Mouse (Mus musculus): ENCODE results near the gene Hmg20b. TPM values are rescaled to one million over a fixed set of nuclear protein-coding genes. Genes with fewer than 3 reads are reported as not detected.

Gene Hmg20b
- polyA plus RNA-seq, 1 experiment from 2014 or later = 122 TPM

DNA sequence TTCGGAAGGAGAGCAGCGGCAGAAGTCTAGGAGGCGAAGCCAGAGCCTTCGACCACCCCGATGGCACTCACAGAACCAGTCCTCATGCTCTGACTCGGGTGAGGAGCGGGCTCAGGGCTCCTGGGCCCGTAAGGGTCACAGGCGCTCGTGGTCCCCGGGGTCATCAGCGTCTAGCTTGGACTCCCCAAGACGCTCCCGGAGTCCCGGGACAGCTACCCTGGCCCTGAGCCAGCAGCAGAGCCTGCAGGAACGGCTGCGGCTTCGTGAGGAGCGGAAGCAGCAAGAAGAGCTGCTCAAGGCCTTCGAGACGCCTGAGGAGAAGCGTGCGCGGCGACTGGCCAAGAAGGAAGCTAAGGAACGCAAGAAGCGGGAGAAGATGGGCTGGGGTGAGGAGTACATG lies 27.8 kb downstream of the Hmg20b start:
- 95% methylated on average over 27 of the region's 27 CpGs for WGBS
- Histone ChIP-seq H3K4me2 (peak overlapping the region; percentile 87), H3K27ac (no peak overlapping the region), H3K9ac (replicated peaks) (0 out of 2 replicates have a peak overlapping the region, but pooled peaks have one; percentile 23), H3K27me3 (no peaks in the 10 kb centered on the region), H3K36me3 (peaks cover 68% of the 10 kb centered on the region), H3K4me3 (replicated peaks) (peak overlapping the region; percentile 98), H3K9me3 (no peaks in the 10 kb centered on the region), H3K4me1 (replicated peaks) (peaks cover 35% of the 10 kb centered on the region)
- no peak for ATAC-seq (ENCODE audit: insufficient number of reproducible peaks, insufficient read depth, low FRiP score, low TSS enrichment, low read depth)

DNA sequence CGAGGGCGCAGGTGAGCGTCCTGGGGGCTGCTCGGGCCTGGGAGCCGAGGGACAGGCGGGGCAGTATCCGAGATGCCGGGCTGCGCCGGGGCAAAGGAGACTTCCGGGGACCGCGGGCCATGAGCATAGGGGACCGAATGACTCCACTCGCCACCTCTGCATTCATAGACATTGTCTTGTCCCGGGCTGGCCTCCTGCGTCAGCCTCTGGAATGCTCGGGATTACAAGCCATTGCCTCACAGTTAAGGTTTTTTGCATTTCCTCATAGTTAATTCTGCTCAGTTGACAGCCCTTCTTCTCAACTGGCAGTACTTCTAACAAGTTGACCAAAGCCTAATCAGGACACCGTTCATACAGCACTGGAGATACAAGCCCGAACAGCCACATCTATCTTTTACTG lies 28.8 kb downstream of the Hmg20b start:
- 3% methylated on average over 20 of the region's 20 CpGs for WGBS
- Histone ChIP-seq H3K4me2 (peak overlapping the region; percentile 87), H3K9me3 (no peaks in the 10 kb centered on the region), H3K36me3 (peaks cover 65% of the 10 kb centered on the region), H3K27ac (peak overlapping the region; percentile 86), H3K9ac (replicated peaks) (peak overlapping the region; percentile 89), H3K27me3 (peaks cover 4% of the 10 kb centered on the region; the same call in 1 of the 2 replicates), H3K4me1 (replicated peaks) (peaks cover 45% of the 10 kb centered on the region), H3K4me3 (replicated peaks) (peak overlapping the region; percentile 98)
- ATAC-seq (ENCODE audit: insufficient number of reproducible peaks, insufficient read depth, low FRiP score, low TSS enrichment, low read depth) = no peak

DNA sequence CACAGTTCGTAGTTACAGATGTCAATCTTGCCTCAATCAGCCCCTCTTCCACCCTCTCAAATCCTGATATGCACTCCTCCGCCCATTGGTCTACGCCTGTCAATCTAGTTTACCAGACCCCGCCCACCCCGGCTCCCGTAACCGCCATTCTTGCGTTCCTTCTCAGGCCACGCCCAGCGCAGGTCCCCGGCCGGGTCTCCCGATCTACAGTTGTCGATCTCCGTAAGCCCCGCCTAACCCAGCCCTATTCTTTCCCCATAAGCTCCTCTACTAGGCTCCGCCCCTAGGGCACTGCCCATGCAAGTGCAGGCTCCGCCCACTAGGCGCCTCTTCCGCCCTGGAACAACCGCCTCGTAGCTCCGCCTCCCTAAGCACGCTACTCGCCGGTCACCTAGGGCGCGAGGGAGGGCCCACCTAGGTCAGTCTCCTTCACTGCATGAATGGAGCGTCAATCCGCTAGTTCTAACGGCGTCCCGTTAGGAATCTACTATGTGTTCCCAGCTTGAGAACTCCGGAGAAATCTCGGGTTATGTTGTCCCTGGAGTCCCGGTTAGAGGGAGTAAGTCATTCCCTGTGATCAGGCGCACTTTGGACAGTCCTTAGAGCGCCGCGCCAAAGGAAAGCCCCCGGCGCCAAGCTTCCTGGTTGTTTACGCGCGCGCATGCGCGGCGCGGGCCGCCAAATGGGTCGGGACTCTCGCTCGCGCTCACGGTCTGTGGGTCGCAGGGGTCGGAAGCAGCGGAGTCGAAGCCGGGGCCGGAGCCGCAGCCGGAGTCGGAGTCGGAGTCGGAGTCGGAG lies 29.5 kb downstream of the Hmg20b start, which contains the start of gene Cactin:
Cactin (plus strand) TSS at position 554 of the 798 bp plus-strand sequence.
- peak within 1 kb of the TSS; percentile 87 for H3K4me2 ChIP-seq
- ATAC-seq (ENCODE audit: insufficient number of reproducible peaks, insufficient read depth, low FRiP score, low TSS enrichment, low read depth) = peak; percentile 90
- H3K9ac ChIP-seq (replicated peaks) = peak within 1 kb of the TSS; percentile 89
- under 1% methylated on average over 68 of the region's 68 CpGs for WGBS
- peaks cover 4% of the 10 kb centered on the region; the same call in 1 of the 2 replicates for H3K27me3 ChIP-seq
- no peaks in the 10 kb centered on the region for H3K9me3 ChIP-seq
- H3K4me1 ChIP-seq (replicated peaks) = peaks cover 50% of the 10 kb centered on the region
- peak within 1 kb of the TSS; percentile 86 for H3K27ac ChIP-seq
- H3K36me3 ChIP-seq = peaks cover 65% of the 10 kb centered on the region
- H3K4me3 ChIP-seq (replicated peaks) = peak within 1 kb of the TSS; percentile 98

DNA sequence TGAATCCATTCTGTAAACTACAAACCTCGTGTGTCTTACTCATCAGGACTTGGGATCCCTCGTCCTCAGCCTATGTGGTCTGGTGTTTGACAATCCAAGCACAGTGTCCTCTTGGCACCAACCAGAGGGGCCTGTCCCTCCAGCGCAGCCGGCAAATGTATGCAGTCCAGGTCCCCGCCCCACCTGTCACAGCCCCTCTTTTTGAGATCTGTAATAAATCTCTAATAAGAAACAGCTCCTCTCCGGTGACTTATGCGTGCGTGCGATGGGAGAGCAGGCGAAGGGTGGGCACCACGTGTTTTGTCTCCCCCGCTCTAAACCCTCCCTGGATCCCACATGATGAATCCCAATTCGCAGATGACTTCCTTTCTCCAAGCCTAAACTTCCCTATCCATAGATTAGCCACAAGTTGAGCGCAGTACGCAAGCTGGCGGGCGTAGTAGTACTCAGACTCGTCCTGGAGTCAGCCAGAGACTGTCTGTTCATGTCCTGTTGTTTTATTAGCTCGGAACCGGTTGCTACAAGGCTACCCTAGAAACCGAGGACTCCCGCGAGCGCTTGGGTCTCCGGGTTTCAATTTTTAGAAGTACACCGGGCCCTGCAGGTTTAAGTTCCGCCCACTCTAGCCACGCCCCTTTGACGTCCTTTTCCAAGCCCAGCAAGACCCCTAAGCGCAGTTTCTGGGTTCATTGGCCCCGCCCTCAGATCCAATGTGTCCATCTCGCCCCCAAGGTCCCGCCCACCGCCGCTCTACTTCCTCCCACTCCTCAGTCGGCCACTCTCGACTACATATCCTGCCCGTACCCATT lies 30.3 kb downstream of the Hmg20b start:
- peak overlapping the region; percentile 87 for H3K4me2 ChIP-seq
- H3K9me3 ChIP-seq = no peaks in the 10 kb centered on the region
- H3K27me3 ChIP-seq = peaks cover 4% of the 10 kb centered on the region; the same call in 1 of the 2 replicates
- H3K36me3 ChIP-seq = peaks cover 65% of the 10 kb centered on the region
- peak overlapping the region; percentile 57 for H3K9ac ChIP-seq (replicated peaks)
- H3K4me3 ChIP-seq (replicated peaks) = peak overlapping the region; percentile 98
- WGBS = under 1% methylated on average over 38 of the region's 38 CpGs
- peaks cover 50% of the 10 kb centered on the region for H3K4me1 ChIP-seq (replicated peaks)
- H3K27ac ChIP-seq = peak overlapping the region; percentile 86
- peak; percentile 26 for ATAC-seq (ENCODE audit: insufficient number of reproducible peaks, insufficient read depth, low FRiP score, low TSS enrichment, low read depth)

DNA sequence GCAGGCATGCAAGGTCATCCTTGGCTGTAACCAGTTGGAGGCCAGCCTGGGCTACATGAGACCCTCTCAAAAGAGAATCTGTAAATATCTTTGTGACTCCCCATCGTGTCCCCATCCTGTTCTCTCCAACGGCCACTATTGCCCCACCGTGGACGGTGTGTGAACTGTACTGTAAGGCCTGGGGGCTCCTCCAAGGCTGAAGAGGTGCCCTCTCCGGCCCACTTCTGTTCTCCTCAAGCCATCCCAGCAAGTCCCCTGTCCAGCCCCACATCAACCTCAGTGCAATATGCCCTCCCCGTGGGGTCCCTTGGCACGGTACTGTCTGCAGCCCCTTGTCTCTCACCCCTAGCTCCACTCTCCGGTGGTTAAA lies 31.0 kb downstream of the Hmg20b start:
- peaks cover 50% of the 10 kb centered on the region for H3K4me1 ChIP-seq (replicated peaks)
- H3K9ac ChIP-seq (replicated peaks) = peak overlapping the region; percentile 57
- H3K9me3 ChIP-seq = no peaks in the 10 kb centered on the region
- 42% methylated on average over 8 of the region's 8 CpGs for WGBS
- peaks cover 65% of the 10 kb centered on the region for H3K36me3 ChIP-seq
- no peak for ATAC-seq (ENCODE audit: insufficient number of reproducible peaks, insufficient read depth, low FRiP score, low TSS enrichment, low read depth)
- H3K4me2 ChIP-seq = peak overlapping the region; percentile 87
- peaks cover 4% of the 10 kb centered on the region; the same call in 1 of the 2 replicates for H3K27me3 ChIP-seq
- peak overlapping the region; percentile 86 for H3K27ac ChIP-seq
- peak overlapping the region; percentile 98 for H3K4me3 ChIP-seq (replicated peaks)

DNA sequence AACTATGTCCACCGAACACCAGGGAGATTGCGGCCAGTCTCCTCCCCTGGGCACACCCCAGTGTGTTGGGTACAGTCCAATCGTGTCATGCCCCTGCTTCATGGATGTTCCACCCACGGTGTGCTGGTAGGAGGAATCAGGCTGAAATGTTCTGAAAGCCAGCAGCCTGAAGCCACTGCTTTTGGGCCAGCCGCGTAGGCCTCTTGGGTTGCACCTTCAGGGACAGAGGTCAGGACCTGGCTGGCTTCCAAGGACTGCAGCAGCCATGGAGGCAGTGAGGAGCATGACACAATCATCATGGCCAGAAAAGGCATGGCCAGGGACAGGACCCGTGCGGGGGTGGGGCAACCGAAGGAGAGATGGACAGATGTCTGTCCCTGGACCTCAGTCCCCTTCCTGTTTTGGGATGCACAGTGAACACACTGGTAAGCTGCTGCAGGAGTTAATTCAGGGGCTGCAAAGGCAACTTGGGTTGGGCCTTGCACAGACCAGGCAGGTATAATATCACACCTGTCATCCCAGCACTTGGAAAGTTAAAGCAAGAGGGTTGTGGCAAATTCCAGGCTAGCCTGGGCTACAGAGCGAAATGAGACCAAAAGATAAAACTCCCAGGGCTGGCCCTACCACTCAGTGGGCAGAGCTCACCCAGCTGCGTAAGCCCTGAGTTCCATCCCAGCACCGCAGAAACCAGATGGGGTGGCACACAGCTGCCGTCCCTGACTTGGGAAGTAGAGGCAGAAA lies 31.5 kb downstream of the Hmg20b start:
- Histone ChIP-seq H3K27ac (peak overlapping the region; percentile 86), H3K4me1 (replicated peaks) (peaks cover 50% of the 10 kb centered on the region), H3K27me3 (peaks cover 4% of the 10 kb centered on the region; the same call in 1 of the 2 replicates), H3K4me2 (peak overlapping the region; percentile 87), H3K9me3 (no peaks in the 10 kb centered on the region), H3K36me3 (peaks cover 65% of the 10 kb centered on the region), H3K4me3 (replicated peaks) (peak overlapping the region; percentile 98), H3K9ac (replicated peaks) (peak overlapping the region; percentile 57; the same call in 1 of the 2 replicates)
- 92% methylated on average over 13 of the region's 13 CpGs for WGBS
- no peak for ATAC-seq (ENCODE audit: insufficient number of reproducible peaks, insufficient read depth, low FRiP score, low TSS enrichment, low read depth)

DNA sequence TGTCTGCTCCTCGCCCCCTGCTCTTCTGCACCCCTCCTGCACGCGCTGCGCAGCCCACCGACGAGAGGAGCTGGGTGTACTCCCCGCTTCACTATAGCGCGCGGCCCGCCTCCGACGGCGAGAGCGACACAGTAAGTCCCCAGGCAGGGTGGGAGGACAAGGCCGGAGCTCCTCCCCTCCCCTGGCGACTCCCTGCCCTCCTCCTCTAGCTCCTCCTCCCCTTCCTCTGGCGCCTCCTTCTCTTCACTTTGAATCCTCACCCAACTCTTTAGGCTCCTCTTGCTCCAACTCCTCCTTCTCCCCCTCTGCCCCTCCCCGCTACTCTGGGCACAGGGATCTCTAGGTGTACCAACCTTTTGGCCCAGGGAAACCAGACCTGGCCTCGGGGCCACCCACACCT lies 33.0 kb downstream of the Hmg20b start:
- H3K36me3 ChIP-seq = peaks cover 65% of the 10 kb centered on the region

DNA sequence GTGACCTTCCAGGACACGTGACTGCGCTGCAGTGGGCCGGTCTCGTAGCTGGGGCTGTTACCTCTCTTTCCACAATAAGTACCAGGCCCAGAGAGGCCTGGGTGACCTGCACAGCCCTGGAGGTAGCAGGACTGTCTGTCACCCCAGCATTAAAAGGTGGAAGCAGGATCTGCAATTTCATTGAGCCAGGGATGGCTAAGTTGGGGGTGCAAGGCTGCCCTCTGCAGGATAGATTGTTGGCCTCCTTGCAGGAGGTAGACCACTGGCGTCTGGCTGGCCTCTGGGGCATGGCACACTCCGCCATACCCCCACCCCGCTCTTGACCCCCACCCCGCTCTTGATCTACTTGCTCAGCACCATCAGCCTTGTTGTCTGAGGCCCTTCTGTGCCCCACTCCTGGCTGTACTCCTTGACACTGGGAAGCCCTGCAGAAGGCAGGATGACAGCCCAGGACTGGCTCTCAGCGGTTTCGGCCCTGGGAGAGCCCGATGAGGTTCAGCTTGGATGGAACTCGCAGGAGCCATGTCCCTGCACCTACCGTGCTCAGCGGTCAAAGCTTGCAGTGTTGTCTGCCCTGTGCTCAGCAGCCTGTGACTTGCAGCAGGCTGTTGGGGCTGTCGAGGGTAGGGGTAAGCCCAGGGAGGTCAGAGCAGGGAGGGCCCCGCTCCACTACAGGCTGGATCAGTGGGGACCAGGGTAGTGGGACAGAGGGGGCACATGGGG lies 33.8 kb downstream of the Hmg20b start:
- peak overlapping the region; percentile 16; the same call in 1 of the 2 replicates for H3K4me3 ChIP-seq (replicated peaks)
- peaks cover 71% of the 10 kb centered on the region for H3K36me3 ChIP-seq
- peaks cover 4% of the 10 kb centered on the region; the same call in 1 of the 2 replicates for H3K27me3 ChIP-seq
- H3K9me3 ChIP-seq = no peaks in the 10 kb centered on the region
- peak overlapping the region; percentile 47 for H3K4me2 ChIP-seq
- H3K4me1 ChIP-seq (replicated peaks) = peaks cover 35% of the 10 kb centered on the region
- H3K9ac ChIP-seq (replicated peaks) = peak overlapping the region; percentile 51; the same call in 1 of the 2 replicates
- 47% methylated on average over 16 of the region's 16 CpGs for WGBS
- no peak for ATAC-seq (ENCODE audit: insufficient number of reproducible peaks, insufficient read depth, low FRiP score, low TSS enrichment, low read depth)
- H3K27ac ChIP-seq = 0 out of 2 replicates have a peak overlapping the region, but pooled peaks have one; percentile 53

More for the DNA sequence above, 33.0 kb downstream of the Hmg20b start:
- peak overlapping the region; percentile 51 for H3K9ac ChIP-seq (replicated peaks)
- peak overlapping the region; percentile 47 for H3K4me2 ChIP-seq
- peaks cover 43% of the 10 kb centered on the region for H3K4me1 ChIP-seq (replicated peaks)
- H3K27ac ChIP-seq = peak overlapping the region; percentile 53; the same call in 1 of the 2 replicates
- peaks cover 4% of the 10 kb centered on the region; the same call in 1 of the 2 replicates for H3K27me3 ChIP-seq
- ATAC-seq (ENCODE audit: insufficient number of reproducible peaks, insufficient read depth, low FRiP score, low TSS enrichment, low read depth) = no peak
- H3K4me3 ChIP-seq (replicated peaks) = peak overlapping the region; percentile 16; the same call in 1 of the 2 replicates
- 13% methylated on average over 20 of the region's 20 CpGs for WGBS
- no peaks in the 10 kb centered on the region for H3K9me3 ChIP-seq

DNA sequence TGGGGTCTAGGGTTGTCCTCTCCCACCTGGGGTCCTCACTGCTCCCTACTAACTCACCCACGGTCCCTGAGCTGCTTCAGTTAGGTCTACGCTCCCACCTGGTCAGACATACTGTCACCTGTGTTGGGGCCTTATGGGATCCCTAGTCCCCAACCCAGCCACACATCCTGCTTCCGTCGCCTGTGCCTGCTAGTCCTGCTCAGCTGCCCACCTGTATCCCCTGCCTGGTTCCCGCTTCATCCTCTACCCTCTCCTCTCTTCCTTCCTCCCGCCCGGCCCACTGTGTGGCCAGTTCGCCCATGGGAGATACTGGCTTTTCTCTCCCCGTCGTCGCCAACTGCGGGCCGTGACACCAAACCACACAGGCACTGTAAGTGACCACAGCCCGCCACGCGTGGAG lies 34.7 kb downstream of the Hmg20b start:
- Histone ChIP-seq H3K4me3 (replicated peaks) (no peak overlapping the region), H3K27me3 (peaks cover 4% of the 10 kb centered on the region; the same call in 1 of the 2 replicates), H3K9ac (replicated peaks) (no peak overlapping the region), H3K27ac (no peak overlapping the region), H3K4me1 (replicated peaks) (peaks cover 35% of the 10 kb centered on the region), H3K4me2 (no peak overlapping the region), H3K36me3 (peaks cover 80% of the 10 kb centered on the region), H3K9me3 (no peaks in the 10 kb centered on the region)
- no peak for ATAC-seq (ENCODE audit: insufficient number of reproducible peaks, insufficient read depth, low FRiP score, low TSS enrichment, low read depth)
- WGBS = 94% methylated on average over 16 of the region's 16 CpGs

DNA sequence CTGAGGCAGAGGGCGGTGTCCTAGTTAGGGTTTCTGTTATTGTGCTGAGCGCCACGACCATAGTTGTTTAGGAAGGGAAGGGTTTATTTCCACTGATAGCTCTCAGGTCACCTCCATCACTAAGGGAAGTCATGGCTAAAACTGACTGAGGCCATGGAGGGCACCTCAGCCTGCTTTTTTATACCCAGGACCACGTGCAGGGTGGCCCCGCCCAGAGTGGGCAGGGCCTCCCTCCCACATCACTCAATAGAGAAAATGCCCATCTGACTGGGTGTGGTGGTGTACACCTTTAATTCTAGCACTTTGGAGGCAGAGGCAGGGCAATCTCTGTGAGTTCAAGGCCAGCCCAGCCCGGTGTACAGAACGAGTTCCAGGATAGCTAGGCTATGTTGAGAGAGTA lies 36.1 kb downstream of the Hmg20b start:
- no peaks in the 10 kb centered on the region for H3K9me3 ChIP-seq
- H3K36me3 ChIP-seq = peaks cover 94% of the 10 kb centered on the region
- peaks cover 4% of the 10 kb centered on the region; the same call in 1 of the 2 replicates for H3K27me3 ChIP-seq
- WGBS = 79% methylated on average over 7 of the region's 7 CpGs
- ATAC-seq (ENCODE audit: insufficient number of reproducible peaks, insufficient read depth, low FRiP score, low TSS enrichment, low read depth) = no peak
- no peak overlapping the region for H3K4me2 ChIP-seq
- H3K9ac ChIP-seq (replicated peaks) = no peak overlapping the region
- peaks cover 28% of the 10 kb centered on the region for H3K4me1 ChIP-seq (replicated peaks)
- H3K4me3 ChIP-seq (replicated peaks) = no peak overlapping the region
- no peak overlapping the region for H3K27ac ChIP-seq
